12 mouse cellular contexts compared by ENCODE assay signal in genomic region chr5:139061680-139062079, GRCm38 (mm10).
"Had no signal": no experiment of that assay in that cellular context is flagged by ENCODE, and none has a peak within 500 bp of the region (broad histone marks: within the 10 kb centered on the region; RNA-seq: fewer than 3 reads in every experiment).

No protein-coding gene starts in this region.

- H3K27ac ChIP-seq: kidney, embryonic 15.5 days; limb, embryonic 15.5 days; liver, embryonic 13.5 days; neural tube, embryonic 12.5 days had no signal

- H3K9me3 ChIP-seq: kidney, embryonic 15.5 days; limb, embryonic 15.5 days; liver, embryonic 13.5 days; neural tube, embryonic 12.5 days had no signal

- ATAC-seq: liver, postnatal 0 days had no signal

- H3K36me3 ChIP-seq: kidney, embryonic 15.5 days; limb, embryonic 15.5 days; liver, embryonic 13.5 days; neural tube, embryonic 12.5 days had no signal

- H3K4me1 ChIP-seq: liver, embryonic 13.5 days; neural tube, embryonic 12.5 days had no signal

- DNase-seq: kidney, postnatal 14 days; layer of hippocampus, postnatal 36 days; liver, embryonic 13.5 days; liver, postnatal 0 days; midbrain, embryonic 14.5 days; right cerebral cortex, postnatal 4 days; spleen, adult 18-20 months; thymus, adult 18-20 months; thymus, postnatal 14 days had no signal

- H3K9ac ChIP-seq: kidney, embryonic 15.5 days; limb, embryonic 15.5 days; liver, embryonic 13.5 days; liver, postnatal 0 days; neural tube, embryonic 12.5 days had no signal

- H3K4me3 ChIP-seq: kidney, embryonic 15.5 days; limb, embryonic 15.5 days; liver, embryonic 13.5 days; neural tube, embryonic 12.5 days had no signal

- H3K27me3 ChIP-seq: kidney, embryonic 15.5 days; limb, embryonic 15.5 days; liver, embryonic 13.5 days; neural tube, embryonic 12.5 days had no signal

- H3K4me2 ChIP-seq: kidney, embryonic 15.5 days; limb, embryonic 15.5 days; liver, embryonic 13.5 days; neural tube, embryonic 12.5 days had no signal
